Mouse (Mus musculus) left cerebral cortex, adult 6 months (tissue): Measurements from ENCODE around the gene Lrrc31. TPM values are rescaled to one million over a fixed set of nuclear protein-coding genes. Genes with fewer than 3 reads are reported as not detected.

Experiments
- long read RNA-seq, 2 experiments: library from polyadenylated mRNA; unstranded; transcript quantifications; one replicate each; pipeline ENCODE4 v2.0.0; 2019 to 2020
- polyA plus RNA-seq: library from polyadenylated mRNA; unstranded; fragments of <200 nt; fragmentation: Nextera tagmentation; gene quantifications from 2 replicates; pipeline ENCODE4 v1.2.3, GENCODE M21; 2021

Lrrc31 gene
- not detected in 2 replicates for polyA plus RNA-seq
- long read RNA-seq, experiment 1: 0 reads
- long read RNA-seq, experiment 2: 0 reads

DNA sequence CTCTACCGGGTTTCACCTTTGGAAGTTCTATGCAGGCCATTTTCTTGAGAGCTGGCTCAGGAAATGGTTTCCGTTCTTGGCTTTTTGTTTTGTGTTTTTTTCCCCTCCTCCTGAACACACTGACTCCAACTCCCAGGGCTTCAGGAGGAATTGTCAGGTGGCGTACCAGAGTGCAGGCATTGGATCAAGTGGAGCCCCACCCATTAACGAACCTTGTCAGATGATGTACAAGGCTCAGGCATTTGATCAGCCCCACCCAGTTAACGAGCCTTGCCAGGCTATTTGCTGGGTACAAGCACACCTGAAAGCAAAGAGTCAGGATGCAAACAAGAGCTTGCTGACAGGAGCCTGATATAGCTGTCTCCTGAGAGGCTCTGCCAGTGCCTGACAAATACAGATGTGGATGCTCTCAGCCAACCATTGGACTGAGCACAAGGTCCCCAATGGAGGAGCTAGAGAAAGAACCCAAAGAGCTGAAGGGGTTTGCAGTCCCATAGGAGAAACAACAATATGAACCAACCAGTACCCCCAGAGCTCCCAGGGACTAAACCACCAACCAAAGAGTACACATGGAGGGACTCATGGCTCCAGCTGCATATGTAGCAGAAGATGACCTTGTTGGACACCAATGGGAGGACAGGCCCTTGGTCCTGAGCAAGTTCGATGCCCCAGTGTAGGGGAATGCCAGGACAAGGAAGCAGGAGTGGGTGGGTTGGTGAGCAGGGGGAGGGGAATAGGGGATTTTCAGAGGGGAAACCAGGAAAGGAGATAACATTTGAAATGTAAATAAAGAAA, at the start of gene Lrrc31:
Gene Lrrc31, minus strand, starts transcription at position 133 of the 795 bp plus-strand sequence.

GRCm38 (mm10) chr3:30746006-30746405, 46.4 kb upstream of the Lrrc31 start, which contains the start of gene Samd7:
Gene Samd7, plus strand, starts transcription at chr3:30746293.

DNA sequence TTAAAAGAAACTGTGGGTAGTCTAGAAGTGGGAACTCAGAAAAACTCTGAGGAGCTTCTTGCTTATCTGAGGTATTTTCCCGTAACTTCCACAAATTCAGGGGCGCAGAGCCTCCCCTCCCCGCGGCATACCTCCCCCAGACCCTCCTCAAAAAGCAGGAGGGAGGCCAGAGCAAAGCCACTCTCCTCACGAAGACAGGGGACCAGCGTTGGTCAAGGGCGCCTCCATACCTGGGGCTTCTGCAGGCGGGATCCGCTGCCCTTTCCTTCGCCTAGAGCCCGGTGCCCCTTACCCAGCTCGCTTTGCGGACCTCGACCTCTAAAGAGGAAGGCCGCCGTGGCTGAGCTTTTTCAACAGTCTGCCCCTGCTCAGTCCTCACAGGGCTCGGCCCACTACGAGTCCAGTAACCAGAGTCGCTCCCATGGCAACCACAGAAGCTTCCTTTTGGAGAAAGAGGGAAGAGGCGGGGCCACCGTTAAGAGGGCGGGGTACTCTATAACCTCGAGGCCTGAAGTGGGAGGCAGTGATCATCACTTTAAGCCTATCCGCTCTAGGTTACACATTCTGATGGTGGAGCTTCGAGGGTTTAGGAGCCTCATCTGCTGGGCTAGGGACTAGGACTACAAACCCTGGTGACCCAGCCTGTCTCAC, 52.1 kb downstream of the Lrrc31 start, which contains the start of gene Lrrc34:
Gene Lrrc34, minus strand, starts transcription at position 430 of the 651 bp plus-strand sequence.

GRCm38 (mm10) chr3:30644207-30644606, 55.4 kb downstream of the Lrrc31 start, which contains the start of gene Lrriq4:
Gene Lrriq4, plus strand, starts transcription at chr3:30644507.

Other genes starting within 250 kb of the Lrrc31 start
- 0.74 and 0.98 TPM in 2 replicates for gene Mecom, start 151.8 kb downstream of the Lrrc31 start, polyA plus RNA-seq
- 0.58 and 1.5 TPM in 2 replicates for gene Actrt3, start 99.9 kb downstream of the Lrrc31 start, polyA plus RNA-seq
- gene Mynn, start 97.8 kb downstream of the Lrrc31 start, polyA plus RNA-seq: 5.0 and 6.4 TPM in 2 replicates
- gene Lrriq4, start 55.3 kb downstream of the Lrrc31 start, polyA plus RNA-seq: not detected in 2 replicates
- 0.08 and 0.21 TPM in 2 replicates for gene Lrrc34, start 52.0 kb downstream of the Lrrc31 start, polyA plus RNA-seq
- gene Samd7, start 46.5 kb upstream of the Lrrc31 start, polyA plus RNA-seq: not detected in 2 replicates
- 254 and 265 TPM in 2 replicates for gene Sec62, start 93.0 kb upstream of the Lrrc31 start, polyA plus RNA-seq
- 2.5 TPM in 2 replicates for gene Gpr160, start 156.1 kb upstream of the Lrrc31 start, polyA plus RNA-seq